Mouse (Mus musculus) c-Kit-positive CD71-positive TER-119-negative erythroid progenitor cells, embryonic 14.5 days (primary cell): Measurements from ENCODE around the gene Slamf9.

ENCODE experiments used
- DNase-seq: peaks from one replicate; pipeline ENCODE4 v3.0.0-alpha.2; 2013; ENCODE audit warnings: low read depth

Slamf9 gene

GRCm38 (mm10) chr1:172490261-172490661 is 15.1 kb downstream of the Slamf9 start:
- DNase-seq, result no peak

DNA sequence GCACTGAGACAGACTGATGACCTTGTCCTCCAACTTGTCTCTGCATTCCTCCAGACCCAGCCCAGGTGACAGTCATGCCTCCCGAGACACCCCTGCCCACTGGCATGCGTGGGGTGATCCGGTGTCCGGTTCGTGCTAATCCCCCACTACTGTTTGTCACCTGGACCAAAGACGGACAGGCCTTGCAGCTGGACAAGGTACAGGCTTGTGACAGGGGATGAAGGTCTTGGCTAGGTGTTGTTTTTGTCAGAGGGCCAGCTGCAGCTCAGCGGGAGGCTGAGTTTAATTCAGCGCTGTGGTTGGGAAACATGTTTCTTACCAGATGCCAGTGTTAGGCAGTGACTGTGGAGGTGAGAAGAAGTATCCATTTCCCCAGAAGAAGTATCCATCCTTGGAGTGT is 16.9 kb downstream of the Slamf9 start:
- DNase-seq, result no peak

- no peak for DNase-seq
Observed at GRCm38 (mm10) chr1:172493516-172493915, 18.4 kb downstream of the Slamf9 start.

DNA sequence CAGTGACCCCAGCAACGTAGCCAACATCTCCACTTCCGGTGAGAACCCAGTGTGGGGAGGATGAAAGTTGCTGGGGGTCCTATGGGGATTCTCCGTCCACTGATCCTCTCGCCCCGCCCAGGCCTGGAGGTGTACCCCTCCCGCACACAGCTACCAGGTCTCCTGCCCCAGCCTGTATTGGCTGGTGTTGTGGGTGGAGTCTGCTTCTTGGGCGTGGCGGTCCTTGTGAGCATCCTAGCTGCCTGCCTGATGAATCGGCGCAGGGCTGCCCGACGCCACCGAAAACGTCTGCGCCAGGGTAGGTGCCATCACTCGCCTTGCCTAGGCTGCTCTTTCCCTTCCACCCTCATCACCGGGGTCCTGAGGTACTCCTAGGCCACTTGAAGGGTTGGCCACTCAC is 20.9 kb downstream of the Slamf9 start:
- DNase-seq, result no peak

DNA sequence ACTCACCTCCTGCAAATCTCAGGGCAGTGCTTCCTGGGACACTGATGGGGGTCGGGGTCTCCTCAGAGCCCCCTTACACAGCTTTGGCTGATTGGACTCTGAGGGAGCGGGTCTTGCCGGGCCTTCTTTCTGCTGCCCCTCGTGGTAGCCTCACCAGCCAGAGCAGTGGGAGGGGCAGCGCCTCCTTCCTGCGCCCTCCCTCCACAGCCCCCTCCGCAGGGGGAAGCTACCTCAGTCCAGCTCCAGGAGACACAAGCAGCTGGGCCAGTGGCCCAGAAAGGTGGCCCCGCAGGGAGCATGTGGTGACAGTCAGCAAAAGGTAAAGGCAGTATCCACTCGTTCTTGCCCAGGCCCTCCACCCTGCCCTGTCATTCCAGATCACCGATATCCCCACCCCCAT is 22.3 kb downstream of the Slamf9 start:
- DNase-seq, result no peak

- no peak for DNase-seq
Observed at GRCm38 (mm10) chr1:172499765-172500441, 24.7 kb downstream of the Slamf9 start, which contains the start of gene Tagln2. Gene Tagln2, plus strand, starts transcription at chr1:172500047.

GRCm38 (mm10) chr1:172500451-172501370 is 25.6 kb downstream of the Slamf9 start:
- DNase-seq, result no peak

DNA sequence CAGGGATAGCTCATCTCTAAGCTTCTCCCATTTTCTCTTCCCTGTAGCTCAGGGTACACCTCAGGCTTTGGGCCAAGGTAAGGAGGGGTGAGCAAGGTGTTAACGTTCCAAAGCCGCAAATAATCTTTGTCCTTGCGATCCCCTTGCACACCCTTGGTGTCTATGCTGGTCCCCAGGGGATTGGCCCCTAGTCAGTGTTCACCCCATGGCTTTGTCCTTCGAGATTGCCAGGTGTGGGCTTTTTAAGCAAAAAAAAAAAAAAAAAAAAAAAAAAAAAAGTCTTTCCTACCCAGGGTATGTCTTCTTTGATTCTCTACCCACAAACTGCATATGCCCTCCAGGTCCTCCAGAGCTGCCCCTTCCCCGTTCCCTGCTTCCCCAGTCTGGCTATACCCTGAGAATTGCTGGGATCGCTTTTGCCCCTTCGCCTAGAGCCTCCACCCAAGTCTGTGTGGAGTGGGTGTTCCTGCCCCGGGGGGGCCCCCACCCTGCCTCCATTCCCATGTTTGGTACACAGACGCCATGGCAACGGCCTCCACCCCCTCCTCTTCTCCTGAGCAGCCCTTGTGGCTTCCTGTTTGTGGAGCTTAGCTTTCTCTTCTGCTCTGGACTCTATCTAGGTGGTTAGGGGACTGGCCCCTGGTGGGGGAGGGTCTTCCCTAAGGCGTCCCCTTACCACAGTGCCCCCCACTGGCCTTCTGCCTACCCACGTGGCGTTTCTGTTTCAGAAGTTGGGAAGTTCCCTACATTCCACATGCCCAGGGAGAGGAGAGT is 26.4 kb downstream of the Slamf9 start:
- DNase-seq, result no peak

GRCm38 (mm10) chr1:172502145-172503110 is 27.3 kb downstream of the Slamf9 start:
- no peak for DNase-seq

DNA sequence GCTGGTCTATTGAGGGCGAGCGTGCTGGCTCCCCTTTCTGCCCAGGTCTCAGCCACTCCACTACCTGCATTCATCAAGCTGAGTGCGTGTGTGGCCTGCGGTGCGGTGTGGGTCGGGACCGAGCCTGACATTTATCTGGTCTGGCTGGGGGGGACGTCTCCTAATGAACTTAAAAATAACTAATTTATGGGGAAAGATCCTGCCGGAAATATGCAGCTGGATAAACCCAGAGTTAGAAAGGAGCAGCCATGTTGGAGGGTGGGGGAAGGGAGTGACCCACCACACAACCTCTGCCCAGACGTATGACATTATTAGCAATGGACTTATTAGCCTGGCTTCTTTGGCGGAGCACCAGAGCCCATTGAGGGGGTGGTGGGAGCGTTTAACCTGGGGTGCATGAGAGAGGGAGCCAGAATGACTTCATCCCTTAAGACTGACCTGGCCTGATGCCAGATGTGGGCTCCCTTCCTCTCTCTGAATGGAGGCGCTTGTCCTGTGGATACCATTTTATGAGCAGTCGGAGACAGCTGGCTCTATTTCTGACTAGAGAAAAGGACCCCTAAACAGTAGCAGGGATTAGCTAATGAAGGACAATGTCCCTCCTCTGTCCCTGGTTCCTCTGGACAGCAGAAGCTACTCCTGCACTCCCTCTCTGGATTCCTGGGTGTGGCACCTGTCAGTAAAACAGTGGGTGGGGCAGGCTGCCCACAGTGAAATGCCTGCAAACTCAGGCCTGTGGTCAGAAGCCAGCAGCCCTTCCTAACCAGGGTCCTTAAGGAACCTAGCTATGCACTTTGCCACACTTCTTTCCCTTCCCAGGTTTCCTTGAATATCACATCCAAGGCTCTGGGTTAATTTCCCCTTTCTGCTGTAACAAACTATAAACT is 28.2 kb downstream of the Slamf9 start:
- no peak for DNase-seq

DNA sequence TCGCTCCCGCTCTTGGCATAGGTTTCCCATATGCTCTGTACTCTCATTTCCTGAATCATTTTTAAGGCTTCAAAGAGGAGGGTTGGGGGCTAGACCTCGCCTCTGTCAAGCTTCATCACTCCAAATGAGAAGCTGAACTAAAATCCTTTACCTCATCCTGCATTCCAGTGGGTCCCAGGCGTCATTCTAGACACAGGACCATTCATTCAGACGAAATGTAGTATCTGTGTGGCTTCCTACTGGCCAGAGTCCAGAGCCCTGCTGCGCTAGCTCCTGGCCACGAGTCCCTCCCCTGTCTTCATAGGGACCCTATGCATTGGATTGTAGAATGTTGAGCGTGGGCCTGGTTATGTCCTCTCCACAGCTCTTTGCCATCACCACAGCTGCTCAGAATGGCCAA is 29.6 kb downstream of the Slamf9 start:
- no peak for DNase-seq

DNA sequence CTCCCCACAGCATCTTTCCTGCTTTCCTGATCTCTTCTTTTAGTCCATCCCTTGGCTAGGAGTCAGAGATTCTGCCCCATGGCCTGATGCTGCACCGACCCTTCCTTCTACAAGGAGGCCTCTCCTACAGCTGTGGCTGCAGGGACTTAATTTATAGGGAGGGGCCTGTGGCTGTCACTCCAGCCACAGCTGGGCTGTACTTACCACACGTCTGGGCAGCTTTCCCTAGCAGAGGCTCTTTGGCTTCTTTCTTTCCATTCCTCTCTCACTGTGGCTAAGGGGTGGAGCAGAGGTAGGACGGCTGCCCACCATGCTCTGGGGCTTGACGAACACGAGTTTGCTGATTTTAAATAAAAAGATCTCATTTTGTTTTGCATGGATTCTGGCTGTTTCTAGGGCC is 31.8 kb downstream of the Slamf9 start:
- no peak for DNase-seq

- no peak for DNase-seq
Observed at GRCm38 (mm10) chr1:172507701-172508100, 32.5 kb downstream of the Slamf9 start.

DNA sequence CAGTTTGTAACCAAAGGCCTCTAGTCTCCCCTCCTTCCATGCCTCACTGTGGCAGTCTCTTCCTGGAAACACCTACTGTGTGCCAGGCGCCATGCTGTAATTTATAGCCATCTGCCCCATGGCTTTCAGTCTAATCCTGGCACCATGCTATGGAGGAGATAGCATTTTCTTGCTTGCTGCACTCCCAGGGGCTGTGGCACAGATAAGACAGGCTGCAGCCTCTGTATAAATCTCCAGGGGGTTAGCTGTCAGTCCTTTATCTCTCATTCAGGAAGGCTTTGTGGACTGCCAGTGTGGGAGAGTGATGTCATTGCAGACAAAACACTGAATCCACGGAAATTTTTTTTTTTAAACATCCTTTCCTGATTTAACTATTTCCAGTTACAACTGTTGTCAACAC is 33.0 kb downstream of the Slamf9 start:
- DNase-seq, result no peak

- DNase-seq, result no peak
Observed at GRCm38 (mm10) chr1:172509235-172509634, 34.1 kb downstream of the Slamf9 start.

- no peak for DNase-seq
Observed at GRCm38 (mm10) chr1:172509983-172510382, 34.8 kb downstream of the Slamf9 start.

GRCm38 (mm10) chr1:172510421-172510972 is 35.3 kb downstream of the Slamf9 start:
- DNase-seq, result no peak

- no peak for DNase-seq
Observed at GRCm38 (mm10) chr1:172512962-172513361, 37.8 kb downstream of the Slamf9 start.

GRCm38 (mm10) chr1:172513525-172514212 is 38.5 kb downstream of the Slamf9 start:
- DNase-seq, result no peak

DNA sequence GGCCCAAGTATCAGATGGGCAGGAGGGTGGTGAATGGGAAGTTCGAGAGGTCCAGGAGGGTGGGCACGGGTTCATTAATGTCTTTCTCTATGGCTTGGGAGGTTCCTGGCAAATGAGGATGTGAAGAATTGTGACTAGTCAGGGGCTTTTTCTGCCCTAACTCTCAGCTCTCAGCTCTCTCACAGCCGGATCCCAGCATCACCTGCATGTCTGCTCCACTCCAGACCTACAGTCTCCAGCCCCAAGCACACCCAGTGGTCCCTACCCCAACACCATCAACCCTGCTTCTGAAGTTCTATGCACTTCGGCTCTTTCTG is 39.0 kb downstream of the Slamf9 start:
- DNase-seq, result no peak
